Mouse (Mus musculus) CH12.LX (cell line): ENCODE measurements around the gene Epyc.

Source experiments
- BHLHE40 ChIP-seq: IDR thresholded peaks from 2 replicates; pipeline ENCODE4 v1.6.1; 2011; ENCODE audit warnings: mild to moderate bottlenecking, low read depth, low read length, improper control_type of control experiment
- CHD1 ChIP-seq: IDR thresholded peaks from 2 replicates; pipeline ENCODE4 v1.6.1; 2012; ENCODE audit warnings: low read depth, low read length, improper control_type of control experiment, inconsistent platforms
- CTCF ChIP-seq, 2 experiments: IDR thresholded peaks in 1 of 2; conservative IDR thresholded peaks in 1 of 2; 2 replicates each; pipeline ENCODE4 v1.5.1; 2011 to 2012; ENCODE audit warnings: low read depth in 2 of 2, low read length in 2 of 2, improper control_type of control experiment in 1 of 2, inconsistent platforms in 1 of 2, mild to moderate bottlenecking in 1 of 2, moderate library complexity in 1 of 2
- E2F4 ChIP-seq: IDR thresholded peaks from 2 replicates; pipeline ENCODE4 v1.6.1; 2011; ENCODE audit warnings: low read depth, low read length, improper control_type of control experiment; ENCODE audit not compliant: insufficient replicate concordance
- EP300 ChIP-seq: IDR thresholded peaks from 2 replicates; pipeline ENCODE4 v1.6.1; 2011; ENCODE audit warnings: low read length, improper control_type of control experiment
- JUN ChIP-seq: IDR thresholded peaks from 2 replicates; pipeline ENCODE4 v1.6.1; 2011; ENCODE audit warnings: low read depth, mild to moderate bottlenecking, low read length, improper control_type of control experiment, moderate library complexity; ENCODE audit not compliant: insufficient read depth
- MAFK ChIP-seq: IDR thresholded peaks from 2 replicates; pipeline ENCODE4 v1.6.1; 2011; ENCODE audit warnings: low read length, improper control_type of control experiment; ENCODE audit not compliant: insufficient replicate concordance
- MAX ChIP-seq: IDR thresholded peaks from 2 replicates; pipeline ENCODE4 v1.6.1; 2011; ENCODE audit warnings: low read length, improper control_type of control experiment
- MYC ChIP-seq: IDR thresholded peaks from 2 replicates; pipeline ENCODE4 v1.6.1; 2011; ENCODE audit warnings: low read depth, mild to moderate bottlenecking, improper control_type of control experiment, low read length
- POLR2A ChIP-seq: IDR thresholded peaks from 2 replicates; pipeline ENCODE4 v1.6.1; 2011; ENCODE audit warnings: low read depth, mild to moderate bottlenecking, improper control_type of control experiment, low read length
- TCF12 ChIP-seq: IDR thresholded peaks from 2 replicates; pipeline ENCODE4 v1.6.1; 2014; ENCODE audit warnings: low read depth, mild to moderate bottlenecking, inconsistent platforms, low read length, improper control_type of control experiment
- ZC3H11A ChIP-seq: IDR thresholded peaks from 2 replicates; pipeline ENCODE4 v1.6.1; 2012; ENCODE audit warnings: low read depth, mild to moderate bottlenecking, inconsistent platforms, low read length, improper control_type of control experiment

DNA sequence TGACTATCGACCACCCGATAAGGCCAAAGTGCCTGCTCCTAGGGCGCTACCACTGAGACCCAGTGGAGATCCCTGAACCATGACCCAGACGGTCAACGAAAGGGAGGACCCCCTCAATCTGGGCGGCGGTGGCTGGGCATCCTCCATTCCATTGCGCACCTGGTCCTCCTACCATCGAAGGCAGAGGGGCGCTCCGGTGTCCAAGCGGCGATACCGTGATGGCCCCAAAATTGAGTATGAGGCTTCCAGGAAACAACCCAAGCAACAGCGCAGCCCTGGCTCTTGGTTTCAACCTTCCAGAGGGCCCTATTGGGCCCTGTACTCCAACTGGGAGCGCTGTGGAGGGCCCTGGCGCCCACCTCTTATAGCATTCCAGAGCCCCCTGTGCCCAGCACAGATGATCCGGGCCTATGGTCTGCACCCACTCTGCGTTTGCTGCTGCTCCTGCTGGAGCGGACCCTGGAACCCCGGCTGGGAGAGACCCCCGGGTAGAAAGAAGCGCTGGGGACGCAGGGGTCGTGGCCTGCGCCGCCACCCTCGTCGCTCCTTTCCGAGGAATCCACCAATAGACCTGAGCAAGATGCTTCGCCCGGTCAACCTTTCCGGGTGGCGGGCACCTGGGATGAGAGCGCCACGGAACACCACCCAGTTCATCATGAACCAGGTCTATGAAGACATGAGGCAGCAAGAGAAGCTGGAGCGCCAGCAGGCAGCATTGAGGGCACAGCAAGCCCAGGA is 49.7 kb downstream of the Epyc start:
- TF ChIP-seq POLR2A (no peak), MAX (no peak), MAFK (no peak), ZC3H11A (no peak), JUN (no peak), E2F4 (no peak), CHD1 (no peak), BHLHE40 (no peak), MYC (no peak), CTCF (conservative IDR thresholded peaks at IDR 0.05 in 1 of 2, IDR thresholded peaks at IDR 0.05 in 1 of 2; ENCODE audit: low read depth in 2 of 2, low read length in 2 of 2) (no peak), EP300 (no peak), TCF12 (no peak)
